Mouse (Mus musculus): ENCODE measurements around the gene Zdhhc6.

The Zdhhc6 gene

DNA sequence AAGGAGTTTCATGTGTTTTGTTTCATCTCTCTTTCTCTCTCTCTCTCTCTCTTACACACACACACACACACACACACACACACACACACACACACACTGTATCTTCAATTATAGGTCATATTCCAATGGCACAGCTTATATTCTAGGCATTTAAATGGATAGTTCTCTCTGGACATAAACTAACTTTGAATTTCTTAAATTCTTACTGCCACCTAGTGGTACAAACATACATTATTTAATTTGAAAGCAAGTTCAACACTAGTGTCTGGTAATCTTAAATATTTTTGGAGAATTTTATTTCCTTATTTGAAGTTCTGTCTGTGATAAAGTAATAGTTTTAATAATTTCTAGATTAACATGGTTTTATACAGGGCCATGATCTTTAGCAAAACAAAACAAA, 10.8 kb downstream of the Zdhhc6 start:
- no peak for DNase-seq (ENCODE audit: low spot score in 2 of 2)

DNA sequence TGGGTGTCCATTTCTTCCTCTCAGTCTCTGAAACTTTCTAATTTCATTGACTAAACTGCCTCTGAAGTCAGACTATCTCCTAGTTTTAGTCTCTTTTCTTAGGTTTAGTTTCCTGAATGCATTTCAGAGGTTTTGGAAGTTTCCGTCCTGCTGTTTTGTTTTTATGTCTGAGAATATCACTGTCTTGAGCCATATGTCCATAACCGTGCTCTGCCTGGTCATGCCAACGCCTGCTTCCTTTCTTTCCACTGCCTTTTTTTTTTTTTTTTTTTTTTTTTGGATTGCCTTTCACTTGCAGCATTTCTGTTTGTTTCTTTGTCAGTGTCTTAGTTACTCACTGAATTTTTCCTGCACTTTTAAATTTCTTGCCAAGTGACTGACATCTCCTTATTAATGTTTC, 15.3 kb downstream of the Zdhhc6 start:
- DNase-seq (ENCODE audit: low spot score in 2 of 2): no peak

DNA sequence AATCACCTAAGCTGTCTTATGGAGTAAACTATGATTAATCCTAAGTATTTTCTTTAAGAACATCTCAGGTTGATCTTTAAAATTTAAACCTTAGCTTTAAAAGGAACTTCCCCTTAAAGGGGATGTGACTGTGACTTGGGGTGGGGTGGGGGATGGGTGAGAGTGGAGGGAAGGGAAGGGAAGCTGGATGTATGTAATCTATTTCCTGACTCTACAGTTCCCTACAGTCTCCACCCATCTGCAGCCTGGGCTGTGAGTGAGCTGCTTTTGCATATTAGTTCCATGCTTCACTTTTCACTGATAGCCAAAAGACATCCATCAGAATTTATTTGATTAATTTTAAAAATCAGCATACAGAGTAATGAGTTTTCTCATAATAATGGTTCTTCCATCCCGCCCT, 16.5 kb downstream of the Zdhhc6 start:
- no peak for DNase-seq (ENCODE audit: low spot score in 2 of 2)

DNA sequence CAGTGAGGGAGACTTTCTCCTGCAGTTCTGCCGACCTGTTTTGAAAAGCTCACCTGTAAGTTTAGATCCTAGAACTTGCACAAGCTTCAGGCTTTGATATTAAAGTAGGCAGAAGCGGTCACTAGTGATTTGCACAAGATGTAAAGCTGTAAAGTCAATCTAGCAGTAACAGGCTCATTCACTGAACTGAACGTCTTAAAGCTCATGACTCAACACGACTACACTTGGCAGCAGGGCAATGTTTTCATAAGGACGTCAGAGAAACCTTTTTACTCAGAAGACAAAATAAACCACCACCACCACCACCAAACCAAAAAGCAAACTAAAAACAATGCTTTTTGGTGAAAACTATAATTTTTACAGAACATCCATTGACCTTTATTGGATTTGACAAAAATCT, 17.9 kb downstream of the Zdhhc6 start:
- no peak for DNase-seq (ENCODE audit: low spot score in 2 of 2)

DNA sequence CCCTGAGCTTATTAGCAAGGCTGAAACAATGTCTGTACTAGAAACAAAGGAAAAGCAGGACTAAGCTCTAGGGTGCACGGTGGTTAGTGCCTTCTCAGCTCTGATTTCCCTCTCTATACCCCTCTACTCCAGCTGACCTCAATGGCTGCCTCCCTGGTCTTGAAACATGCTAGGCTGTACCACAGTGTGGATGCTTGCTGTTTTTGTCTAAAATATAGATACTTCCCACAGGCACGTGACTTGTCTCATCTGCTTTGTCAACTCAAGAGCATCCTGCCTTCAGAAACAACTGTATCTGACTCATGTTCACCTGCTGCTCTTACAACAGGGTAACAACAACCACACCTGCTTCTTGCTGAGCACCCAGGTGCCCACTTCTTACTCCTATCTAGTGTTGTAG, 18.3 kb downstream of the Zdhhc6 start:
- DNase-seq (ENCODE audit: low spot score in 2 of 2): no peak

DNA sequence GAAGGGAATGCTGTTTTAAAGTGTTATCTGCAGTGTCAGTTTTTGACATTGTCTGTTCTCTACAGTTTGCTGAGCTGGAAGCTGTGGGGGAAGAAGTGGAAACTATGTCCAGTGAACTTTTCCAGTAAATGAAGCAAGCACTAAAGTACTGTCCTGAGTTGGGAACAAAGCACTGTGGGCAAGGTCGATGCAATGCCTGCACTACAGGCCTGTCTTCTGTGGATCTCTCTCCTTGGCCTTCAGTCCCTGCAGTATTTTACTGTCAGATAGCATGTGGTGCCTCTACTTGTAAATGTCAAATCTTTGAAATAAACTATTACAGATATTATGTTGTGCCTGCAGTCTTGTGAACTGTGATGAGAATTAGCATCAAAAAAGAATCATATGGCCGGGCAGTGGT, 19.5 kb downstream of the Zdhhc6 start:
- DNase-seq (ENCODE audit: low spot score in 2 of 2): no peak

DNA sequence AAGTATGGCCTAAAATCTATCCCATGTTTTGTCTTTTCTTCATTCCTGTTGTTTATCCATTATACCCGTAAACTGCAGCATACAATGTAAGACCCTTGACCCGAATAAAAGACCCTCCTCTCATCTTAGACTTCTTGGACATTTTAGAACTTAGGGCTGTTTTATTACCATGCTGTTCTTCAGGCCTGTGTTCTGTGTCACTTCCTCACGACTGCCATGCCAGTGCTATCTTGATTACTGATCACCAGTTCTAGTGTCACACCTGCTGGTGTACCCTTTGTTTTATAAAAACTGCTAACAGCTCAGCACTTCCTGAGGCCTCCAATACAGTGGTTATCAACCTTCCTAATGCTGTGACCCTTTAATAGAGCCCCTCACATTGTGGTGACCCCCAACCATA, 20.3 kb downstream of the Zdhhc6 start:
- no peak for DNase-seq (ENCODE audit: low spot score in 2 of 2)

DNA sequence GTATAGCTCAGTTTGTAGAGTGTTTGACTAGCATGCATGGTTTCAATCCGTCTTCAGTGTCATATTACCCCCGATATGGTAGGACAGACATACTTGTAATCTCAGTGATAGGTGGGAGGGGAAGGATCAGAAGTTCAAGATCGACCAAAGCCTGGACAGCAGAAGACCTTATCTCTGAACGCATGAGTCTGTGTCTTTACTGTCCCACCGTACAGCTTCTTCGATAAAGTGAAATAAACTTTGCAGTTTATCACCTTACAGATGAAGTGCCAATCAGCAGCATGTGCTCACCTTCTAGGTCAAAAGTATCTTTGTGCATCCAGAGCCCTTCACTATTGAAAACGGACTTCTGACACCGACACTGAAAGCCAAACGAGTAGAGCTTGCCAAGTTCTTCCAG, 20.8 kb downstream of the Zdhhc6 start:
- DNase-seq (ENCODE audit: low spot score in 2 of 2): no peak

DNA sequence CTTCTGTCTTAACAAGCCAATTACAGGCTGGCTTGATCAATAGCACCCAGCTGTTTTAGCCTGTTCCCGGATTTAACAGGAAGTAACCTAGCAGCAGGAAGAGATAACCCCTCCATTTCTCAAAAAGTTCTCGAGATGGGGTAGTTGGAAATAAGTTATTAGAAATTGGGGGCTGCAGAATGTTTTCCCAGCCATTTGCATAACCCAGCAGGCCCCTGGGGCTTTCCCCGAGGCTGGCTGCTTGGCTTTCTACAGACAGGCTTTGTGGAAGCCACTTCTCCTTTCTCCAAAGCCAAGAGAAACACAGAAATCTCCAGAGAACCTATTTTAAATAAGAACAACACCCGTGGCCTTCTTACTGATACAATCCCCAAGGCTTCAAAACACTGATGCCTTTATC, 22.7 kb downstream of the Zdhhc6 start:
- no peak for DNase-seq (ENCODE audit: low spot score in 2 of 2)

DNA sequence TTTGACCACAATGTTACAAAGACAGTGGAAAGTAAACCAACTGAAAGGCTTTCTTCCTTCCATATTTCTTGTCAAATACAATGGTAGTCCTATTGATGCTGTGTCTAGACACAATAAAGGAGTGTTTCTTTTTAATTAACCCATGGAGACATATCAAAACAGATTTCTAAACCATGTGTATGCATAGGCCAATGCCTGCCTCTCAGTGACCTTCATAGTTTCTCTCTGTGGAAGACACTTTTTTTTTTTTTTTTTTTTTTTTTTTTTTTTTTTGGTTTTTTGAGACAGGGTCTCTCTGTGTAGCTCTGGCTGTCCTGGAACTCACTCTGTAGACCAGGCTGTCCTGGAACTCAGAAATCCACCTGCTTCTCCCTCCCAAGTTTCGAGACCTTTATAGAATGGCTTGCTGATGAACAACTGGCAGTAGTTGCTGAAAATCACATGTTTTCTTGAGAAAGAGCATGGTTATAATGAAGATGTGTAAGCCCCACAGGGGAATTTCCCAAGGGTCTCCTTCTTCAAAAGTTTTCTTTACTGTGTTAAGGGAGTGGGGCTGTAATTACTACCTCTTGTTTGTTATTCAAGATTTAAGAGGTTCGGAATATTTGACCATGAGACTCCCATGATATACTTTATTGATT, 23.5 kb downstream of the Zdhhc6 start:
- DNase-seq (ENCODE audit: low spot score in 2 of 2): no peak

DNA sequence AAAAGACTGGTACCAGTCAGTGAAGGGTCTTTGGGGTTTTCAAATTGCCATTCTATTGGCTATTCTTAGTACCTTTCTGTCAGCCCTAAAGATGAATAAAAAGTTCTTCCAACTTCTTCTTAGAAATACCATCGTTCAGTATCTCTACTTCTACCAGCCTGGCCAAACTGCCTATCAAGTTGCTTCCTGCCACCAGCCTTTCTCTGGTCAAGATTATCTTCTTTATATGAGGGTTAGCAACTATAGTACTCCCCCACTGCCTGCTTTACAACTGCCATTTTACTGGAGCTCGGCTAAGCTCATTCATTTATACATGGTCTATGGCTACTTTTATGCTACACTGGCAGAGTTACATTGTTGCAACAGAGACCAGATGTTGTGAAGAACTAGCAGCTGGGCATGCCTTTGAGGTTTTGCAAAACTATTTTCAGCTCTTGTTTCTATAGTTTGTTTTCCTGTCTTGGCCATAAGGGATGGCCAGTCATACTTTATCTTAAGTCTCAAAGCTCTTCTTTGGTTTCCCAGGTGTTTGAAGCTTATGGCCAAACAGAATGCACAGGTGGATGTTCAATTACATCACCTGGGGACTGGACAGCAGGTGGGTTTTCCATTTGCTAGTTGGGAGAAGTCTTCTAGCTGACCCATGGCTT, 25.1 kb downstream of the Zdhhc6 start:
- no peak for DNase-seq (ENCODE audit: low spot score in 2 of 2)

DNA sequence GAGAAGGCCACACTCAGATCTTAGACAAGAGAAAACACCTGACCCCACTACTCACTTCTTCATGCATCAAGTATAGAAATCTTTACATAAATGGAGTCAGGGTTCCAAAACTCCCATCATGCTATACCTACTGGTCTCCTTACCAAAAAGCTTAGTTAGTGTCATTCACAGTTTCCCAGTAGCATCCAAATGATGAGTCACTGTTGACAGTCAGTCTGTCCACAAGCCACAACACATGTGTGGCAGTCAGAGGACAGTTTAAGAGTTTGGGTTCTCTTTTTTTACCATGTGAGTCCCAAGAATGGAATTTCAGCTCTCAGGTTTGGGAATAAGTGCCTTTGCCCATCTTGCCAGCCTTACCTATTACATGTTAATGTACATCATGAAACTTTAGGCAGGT, 26.9 kb downstream of the Zdhhc6 start:
- no peak for DNase-seq (ENCODE audit: low spot score in 2 of 2)

DNA sequence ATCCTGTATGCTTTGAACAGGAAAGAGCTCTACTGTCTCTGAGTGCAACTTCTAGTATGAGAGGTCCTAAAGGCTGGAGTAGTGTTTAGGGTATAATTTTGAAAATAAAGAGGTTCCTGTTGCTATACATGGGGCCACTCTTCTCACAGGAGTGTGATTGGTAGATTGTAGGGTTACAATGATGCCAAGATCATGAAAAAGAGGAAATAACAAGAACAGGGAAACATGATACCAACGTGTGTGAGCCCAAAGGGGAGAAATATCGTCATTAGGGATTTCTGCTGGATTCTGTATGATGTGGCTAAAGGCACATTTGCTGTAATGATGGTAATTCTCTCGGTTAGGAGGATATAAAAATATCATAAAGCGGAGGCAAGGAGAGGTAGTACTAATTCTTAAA, 29.8 kb downstream of the Zdhhc6 start:
- DNase-seq (ENCODE audit: low spot score in 2 of 2): no peak

DNA sequence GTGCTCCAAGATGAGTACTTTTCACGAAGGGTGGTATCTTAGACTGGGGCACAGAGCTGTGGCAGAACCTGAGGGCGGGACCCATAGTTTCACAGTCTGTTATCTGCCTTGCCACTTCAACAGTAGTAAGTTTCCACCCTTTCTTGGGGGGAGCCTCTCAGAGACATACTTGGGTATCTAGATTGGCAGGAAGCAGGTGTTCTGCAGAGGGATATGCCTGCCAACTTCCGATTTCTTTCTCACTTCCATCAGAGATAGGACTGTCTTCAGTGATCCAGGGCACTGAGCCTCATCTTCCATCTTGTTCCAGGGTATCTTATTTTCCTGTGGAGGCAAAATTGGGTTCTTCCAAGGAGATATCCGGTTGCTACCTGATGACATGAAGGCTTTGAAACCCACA, 31.7 kb downstream of the Zdhhc6 start:
- no peak for DNase-seq (ENCODE audit: low spot score in 2 of 2)

DNA sequence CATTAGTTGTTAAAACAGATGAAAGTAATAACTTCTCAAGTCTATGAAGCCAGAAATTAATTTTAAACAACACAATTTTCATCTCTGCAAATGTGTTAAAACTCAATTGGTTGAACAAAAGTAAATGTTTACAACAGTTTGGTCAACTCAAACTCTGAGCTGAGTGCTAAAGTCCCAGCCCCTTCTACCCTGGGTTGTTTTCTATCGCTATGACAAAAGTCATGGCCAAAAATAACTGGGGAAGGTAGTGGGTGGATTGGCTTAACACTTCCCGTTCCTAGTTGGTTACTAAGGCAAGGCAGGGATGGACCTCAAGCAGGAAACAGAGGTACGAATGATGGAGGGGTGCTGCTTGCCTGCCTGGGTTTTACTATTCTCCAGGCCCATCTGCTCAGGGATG, 39.1 kb downstream of the Zdhhc6 start:
- no peak for DNase-seq (ENCODE audit: low spot score in 2 of 2)

DNA sequence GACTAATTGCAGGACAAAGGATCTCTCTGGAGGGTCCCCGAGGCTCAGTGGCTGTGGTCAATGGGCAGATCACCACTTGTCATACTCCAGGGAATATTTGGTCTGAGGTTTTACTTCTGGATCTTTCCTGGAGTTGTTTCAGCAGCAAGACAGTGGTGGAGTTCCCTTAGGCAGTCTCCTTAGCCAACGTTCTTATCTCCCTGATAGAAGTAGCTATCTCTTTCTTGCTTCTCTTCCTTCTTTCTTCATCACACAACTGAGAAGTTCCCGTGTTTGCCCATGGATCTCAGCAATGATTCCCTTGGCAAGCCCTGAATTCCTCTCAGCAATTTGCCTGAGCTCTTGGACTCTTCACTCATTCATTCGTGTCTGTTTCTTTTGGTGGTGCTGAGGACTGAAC, 39.7 kb downstream of the Zdhhc6 start:
- no peak for DNase-seq (ENCODE audit: low spot score in 2 of 2)

DNA sequence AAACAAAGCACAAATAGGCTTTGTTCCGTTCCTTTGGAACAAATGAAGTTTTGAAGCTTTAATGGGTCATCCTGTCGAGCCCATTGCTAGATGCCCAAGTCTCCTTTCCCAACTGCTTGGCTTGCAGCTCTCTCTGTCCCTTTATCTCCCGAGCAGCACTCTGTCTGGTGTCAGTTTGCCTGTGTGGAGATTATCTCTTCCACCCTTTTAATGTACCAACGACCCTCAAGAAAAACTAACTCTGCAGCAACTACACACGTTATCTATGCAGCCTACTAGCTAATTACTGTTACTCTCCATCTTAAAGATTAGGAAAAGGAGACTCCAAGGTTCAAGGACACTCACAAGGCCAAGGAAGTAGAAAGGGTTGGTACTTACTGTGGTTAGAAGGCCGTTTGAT, 42.5 kb downstream of the Zdhhc6 start:
- DNase-seq (ENCODE audit: low spot score in 2 of 2): no peak

DNA sequence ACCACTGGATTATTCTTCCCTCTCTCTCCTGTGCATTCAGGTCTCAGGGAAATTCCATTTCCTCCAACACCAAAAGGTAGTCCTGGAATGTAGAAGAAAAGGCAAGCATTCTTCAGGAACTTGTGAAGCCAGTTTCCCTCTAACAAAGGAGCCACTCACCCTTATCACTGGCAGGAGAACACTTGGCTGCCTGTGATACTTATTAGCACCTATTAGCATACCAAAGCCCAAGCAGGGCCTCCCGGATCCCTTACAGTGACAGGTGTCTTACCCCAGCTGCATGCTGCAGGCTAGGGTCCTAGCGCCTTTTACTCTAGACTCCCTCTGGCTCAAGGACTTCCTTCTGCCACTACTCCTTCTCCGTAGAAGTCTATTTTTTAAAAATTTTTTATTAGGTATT, 44.4 kb downstream of the Zdhhc6 start:
- DNase-seq (ENCODE audit: low spot score in 2 of 2): no peak

DNA sequence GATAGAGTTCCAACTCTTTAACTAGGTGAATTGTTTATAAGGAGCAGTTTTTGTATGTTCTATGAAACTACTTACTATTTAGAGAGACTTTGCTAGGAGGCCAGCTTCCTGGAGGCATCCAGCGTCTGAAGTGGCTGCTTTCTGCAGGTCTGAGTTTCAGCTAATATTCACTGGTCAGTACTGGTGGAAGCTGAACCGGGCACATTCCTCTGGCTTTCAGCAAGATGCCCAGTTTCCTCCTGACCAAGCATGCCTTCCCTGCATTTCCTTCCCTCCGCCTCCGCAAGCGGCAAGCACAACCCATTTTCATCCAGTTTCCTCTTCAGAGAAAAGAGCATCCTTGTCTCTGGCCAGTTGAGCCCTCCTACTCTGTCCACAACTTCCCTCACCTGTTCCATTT, 46.8 kb downstream of the Zdhhc6 start:
- no peak for DNase-seq (ENCODE audit: low spot score in 2 of 2)

DNA sequence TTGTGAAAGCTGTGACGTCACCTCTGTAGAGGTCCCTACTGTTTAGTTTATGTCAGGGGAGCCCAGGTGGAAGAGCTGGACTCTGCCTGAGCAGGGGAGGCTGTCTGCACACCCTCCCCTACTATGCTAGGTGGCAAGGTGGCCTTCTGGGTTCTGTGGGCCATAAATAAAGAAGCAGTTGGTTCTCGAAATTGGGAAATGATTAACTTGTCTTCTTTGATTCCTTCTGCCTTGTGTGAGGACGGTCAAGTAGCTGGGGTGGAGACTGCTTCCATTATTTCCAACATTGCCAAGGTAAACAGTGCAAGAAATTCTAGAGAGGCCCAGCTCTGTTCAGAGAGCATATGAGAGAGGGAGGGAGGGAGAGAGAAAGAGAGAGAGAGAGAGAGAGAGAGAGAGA, 47.7 kb downstream of the Zdhhc6 start:
- DNase-seq (ENCODE audit: low spot score in 2 of 2): no peak

DNA sequence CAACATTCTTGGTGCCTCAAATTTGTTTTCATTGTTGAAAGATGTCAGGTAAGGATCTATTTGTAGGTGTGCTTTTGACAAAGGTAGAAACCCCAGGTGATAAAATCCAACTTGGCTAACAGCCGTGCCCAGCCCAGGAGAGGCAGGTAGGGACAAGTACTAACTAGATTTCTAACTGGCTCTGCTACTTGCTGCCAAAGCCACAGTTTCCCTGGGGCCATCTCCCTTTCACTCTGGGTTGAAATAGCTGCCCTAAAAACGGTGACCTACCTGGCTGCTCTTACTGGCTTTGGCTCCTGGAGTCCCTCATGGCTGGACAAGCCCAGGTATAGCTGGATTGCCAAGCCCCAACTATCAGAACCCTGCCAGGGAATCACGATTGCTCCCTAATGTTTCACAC, 49.0 kb downstream of the Zdhhc6 start:
- no peak for DNase-seq (ENCODE audit: low spot score in 2 of 2)

DNA sequence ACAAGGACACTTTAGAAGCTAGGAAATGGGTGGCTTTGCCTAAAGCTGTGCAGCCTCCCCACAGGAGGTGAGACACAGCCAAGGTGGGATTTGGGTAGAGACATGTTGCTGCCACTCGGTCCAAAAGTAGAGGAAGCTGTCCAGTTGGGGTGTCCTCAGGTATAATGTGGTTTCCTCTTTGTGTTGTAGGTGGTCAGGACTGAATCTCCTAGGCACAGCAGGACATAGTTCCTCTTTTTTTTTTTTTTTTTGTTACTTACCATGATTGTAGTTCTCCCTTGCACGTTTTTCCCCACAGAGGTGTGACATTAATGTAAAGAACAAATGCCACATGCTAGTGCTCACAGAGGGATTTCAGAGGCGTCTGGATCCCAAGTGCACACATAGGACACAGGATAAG, 50.6 kb downstream of the Zdhhc6 start:
- DNase-seq (ENCODE audit: low spot score in 2 of 2): no peak

DNA sequence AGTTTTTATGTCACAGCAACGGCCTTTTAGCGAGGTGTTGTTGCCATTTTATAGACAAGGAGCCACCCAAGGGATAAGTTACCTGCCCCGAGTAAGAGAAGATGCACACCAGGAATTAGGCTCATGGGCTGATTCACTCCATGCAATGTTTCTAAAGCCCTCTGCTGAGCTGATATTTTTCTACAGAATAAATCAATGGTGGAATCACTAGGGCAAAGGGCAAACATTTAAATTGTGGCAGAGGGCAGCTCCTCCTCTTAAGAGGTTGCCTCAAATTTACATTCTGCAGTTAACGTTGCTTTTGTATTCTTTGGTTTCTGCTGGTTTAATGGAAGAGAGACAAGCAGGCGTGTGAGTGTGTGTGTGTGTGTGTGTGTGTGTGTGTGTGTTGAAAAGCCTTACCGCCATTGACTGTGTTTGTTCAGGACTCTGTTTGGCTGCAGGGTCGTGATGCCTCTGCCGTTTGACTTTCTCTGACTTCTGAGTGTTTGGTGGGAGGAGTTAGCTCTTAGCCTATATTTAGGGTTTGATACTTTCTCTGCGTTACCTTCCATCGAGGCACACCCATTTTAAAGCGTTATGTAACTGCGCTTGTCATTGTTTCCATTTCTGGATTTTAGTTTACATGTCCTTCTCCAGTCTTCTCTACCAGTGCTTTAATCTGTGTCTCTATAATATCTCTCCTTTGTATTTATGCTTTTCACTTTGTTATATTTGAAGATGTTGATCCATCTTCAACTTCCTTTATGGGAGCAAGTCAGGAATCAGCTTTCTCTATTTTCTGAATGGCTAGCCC, 55.2 kb downstream of the Zdhhc6 start:
- DNase-seq (ENCODE audit: low spot score in 2 of 2): no peak

Measured in frontal cortex, postnatal 25 days (tissue).